Mouse (Mus musculus) midbrain, postnatal 0 days (tissue): ENCODE results near the gene Trat1. TPM values are rescaled to one million over a fixed set of nuclear protein-coding genes. Genes with fewer than 3 reads are reported as not detected.

Experiments
- ATAC-seq: fragments of 200-750 bp; cut with Nextera tagmentation; 2 replicates; pipeline ENCODE4 v1.8.0; 2017; ENCODE audit warnings: moderate number of reproducible peaks, mild to moderate bottlenecking, moderate TSS enrichment, moderate library complexity; ENCODE audit not compliant: low FRiP score
- DNase-seq: peaks from one replicate; pipeline ENCODE4 v3.0.0-alpha.2; 2015; ENCODE audit warnings: low spot score
- H3K27ac ChIP-seq: fragments of 300-500 bp; sonication (generic); 2 replicates; pipeline ENCODE4 v1.5.1; 2014; ENCODE audit warnings: low read depth, mild to moderate bottlenecking, low read length, mixed read lengths
- H3K27me3 ChIP-seq: fragments of 300-500 bp; sonication (generic); 2 replicates; pipeline ENCODE4 v1.6.1; 2014; ENCODE audit warnings: low read length, control low read depth, mixed read lengths; ENCODE audit not compliant: insufficient read depth
- H3K36me3 ChIP-seq: fragments of 300-500 bp; sonication (generic); 2 replicates; pipeline ENCODE4 v1.6.1; 2014; ENCODE audit warnings: low read length, control low read depth, mixed read lengths; ENCODE audit not compliant: insufficient read depth
- H3K4me1 ChIP-seq: fragments of 300-500 bp; sonication (generic); 2 replicates; pipeline ENCODE4 v1.6.1; 2014; ENCODE audit warnings: mild to moderate bottlenecking, control low read depth, antibody characterized with exemption, low read length, mixed read lengths; ENCODE audit not compliant: insufficient read depth
- H3K4me2 ChIP-seq: fragments of 300-500 bp; sonication (generic); 2 replicates; pipeline ENCODE4 v1.6.1; 2014; ENCODE audit warnings: low read depth, mild to moderate bottlenecking, low read length, mixed read lengths; ENCODE audit not compliant: poor library complexity, severe bottlenecking
- H3K4me3 ChIP-seq: fragments of 300-500 bp; sonication (generic); 2 replicates; pipeline ENCODE4 v1.5.1; 2014; ENCODE audit warnings: low read depth, mild to moderate bottlenecking, low read length, moderate library complexity
- H3K9ac ChIP-seq: fragments of 300-500 bp; sonication (generic); replicated peaks from 2 replicates; pipeline ENCODE4 v1.6.1; 2014; ENCODE audit warnings: mild to moderate bottlenecking, low read length, moderate library complexity, mixed read lengths; ENCODE audit not compliant: poor library complexity, severe bottlenecking
- H3K9me3 ChIP-seq: fragments of 300-500 bp; sonication (generic); 2 replicates; pipeline ENCODE4 v1.6.1; 2016; ENCODE audit warnings: low read length, control low read depth
- CTCF ChIP-seq: IDR thresholded peaks from 2 replicates; pipeline ENCODE4 v1.5.1; 2016; ENCODE audit warnings: antibody characterized with exemption, mild to moderate bottlenecking
- WGBS: fragments of 180-500 bp; shearing (Covaris S2); extraction: QIAGEN DNeasy Blood & Tissue Kit; methylation state at CpG from one replicate; pipeline ENCODE4 v1.1.7; 2014; 5-methylcytosine and 5-hydroxymethylcytosine counted together
- polyA plus RNA-seq: library from polyadenylated mRNA; unstranded; fragments of >200 nt; fragmentation: Nextera tagmentation; extraction: Ambion mirVana; gene quantifications from 2 replicates; pipeline ENCODE4 v1.2.1, GENCODE M21; 2015
- total RNA-seq: library from RNA; depleted of rRNA; stranded (reverse); fragments of >200 nt; gene quantifications from 2 replicates; pipeline ENCODE4 v1.2.3, GENCODE M21; 2014; rRNA removed

The Trat1 gene
- total and polyA plus RNA-seq, 2 experiments from 2014 or later = 0.11 TPM; not detected in 1

DNA sequence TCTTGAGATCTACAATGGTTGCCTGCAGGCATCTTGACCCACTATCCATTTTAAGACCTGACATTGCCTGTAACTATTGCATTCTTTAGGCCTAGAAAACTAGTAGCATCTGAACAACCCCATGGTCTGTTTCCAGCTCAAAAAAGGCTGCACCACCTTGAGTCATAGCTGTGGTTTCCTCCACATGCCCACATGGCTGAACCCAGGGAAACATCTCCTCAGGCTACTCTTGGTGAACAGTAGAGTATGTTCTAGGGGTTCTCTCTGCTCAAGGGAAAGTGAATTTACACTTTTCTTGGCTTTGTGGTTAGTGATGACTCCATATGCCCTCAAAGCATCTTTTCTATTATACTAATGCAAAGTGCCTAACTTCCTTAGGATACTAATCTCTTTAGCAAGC, 55.5 kb downstream of the Trat1 start:
- H3K4me2 ChIP-seq = no peak overlapping the region
- no peak for ATAC-seq
- DNase-seq = no peak
- no peaks in the 10 kb centered on the region for H3K9me3 ChIP-seq
- H3K4me3 ChIP-seq = no peak overlapping the region
- no peak for TF ChIP-seq CTCF
- no peaks in the 10 kb centered on the region for H3K27me3 ChIP-seq
- H3K27ac ChIP-seq = no peak overlapping the region
- H3K4me1 ChIP-seq = no peaks in the 10 kb centered on the region
- no peak overlapping the region for H3K9ac ChIP-seq
- H3K36me3 ChIP-seq = no peaks in the 10 kb centered on the region

DNA sequence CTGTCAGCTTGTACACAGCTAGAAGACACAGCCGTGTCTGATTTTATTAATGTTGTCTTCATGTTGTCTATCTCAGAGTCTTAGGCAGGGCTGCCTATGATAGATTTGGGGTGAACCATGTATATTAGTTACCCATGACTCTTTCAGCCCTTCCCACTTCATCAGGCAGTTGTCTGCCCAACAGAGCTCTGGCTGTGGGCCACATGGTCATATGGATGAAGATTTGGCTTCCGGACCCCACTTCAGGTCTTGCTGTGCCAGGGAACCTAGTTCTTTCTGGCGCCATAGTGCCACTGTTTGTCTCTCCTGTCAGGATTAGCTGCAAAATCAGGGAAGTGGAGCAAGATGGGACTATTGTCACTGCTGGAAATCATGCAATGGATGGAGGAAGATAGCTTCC, 69.9 kb downstream of the Trat1 start:
- H3K9me3 ChIP-seq = no peaks in the 10 kb centered on the region
- no peaks in the 10 kb centered on the region for H3K4me1 ChIP-seq
- DNase-seq (no peak), ATAC-seq (no peak)
- no peak overlapping the region for H3K4me2 ChIP-seq
- no peaks in the 10 kb centered on the region for H3K36me3 ChIP-seq
- no peak overlapping the region for H3K4me3 ChIP-seq
- TF ChIP-seq CTCF = no peak
- H3K27me3 ChIP-seq = no peaks in the 10 kb centered on the region
- 95% methylated on average over 3 of the region's 3 CpGs for WGBS
- no peak overlapping the region for H3K9ac ChIP-seq
- H3K27ac ChIP-seq = no peak overlapping the region

Other genes with a start within 250 kb of the Trat1 start
- gene Retnlb, start 44.8 kb upstream of the Trat1 start, total RNA-seq = not detected in 2 replicates
- gene Retnlb, start 44.8 kb upstream of the Trat1 start, polyA plus RNA-seq = not detected in 2 replicates
- not detected in 2 replicates for gene Retnla, start 70.5 kb upstream of the Trat1 start, total RNA-seq
- gene Retnla, start 70.5 kb upstream of the Trat1 start, polyA plus RNA-seq = not detected in 2 replicates
- gene Retnlg, start 100.6 kb upstream of the Trat1 start, total RNA-seq = not detected in 2 replicates
- gene Retnlg, start 100.6 kb upstream of the Trat1 start, polyA plus RNA-seq = 0.72 and 0.85 TPM in 2 replicates
- 109 and 137 TPM in 2 replicates for gene Dzip3, start 222.1 kb upstream of the Trat1 start, total RNA-seq
- 48.3 and 53.5 TPM in 2 replicates for gene Dzip3, start 222.1 kb upstream of the Trat1 start, polyA plus RNA-seq
- gene Cip2a, start 222.2 kb upstream of the Trat1 start, total RNA-seq = 2.8 and 6.0 TPM in 2 replicates
- 2.2 and 2.5 TPM in 2 replicates for gene Cip2a, start 222.2 kb upstream of the Trat1 start, polyA plus RNA-seq